Mouse (Mus musculus) liver, adult 2 months (tissue): Measurements from ENCODE around the gene Impg1. TPM values are rescaled to one million over a fixed set of nuclear protein-coding genes. Genes with fewer than 3 reads are reported as not detected.

Source experiments
- DNase-seq: peaks from one replicate; pipeline ENCODE4 v3.0.0-alpha.2; 2011; ENCODE audit warnings: low read depth, low spot score; ENCODE audit errors: extremely low read depth
- H3K27ac ChIP-seq: fragments of 200-500 bp; replicated peaks from 2 replicates; pipeline ENCODE4 v1.5.1; 2012; ENCODE audit warnings: low read depth, mild to moderate bottlenecking, control low read depth, inconsistent platforms, low read length; ENCODE audit not compliant: insufficient read depth
- H3K27me3 ChIP-seq: fragments of 200-500 bp; 2 replicates; pipeline ENCODE4 v1.6.1; 2012; ENCODE audit warnings: mild to moderate bottlenecking, moderate library complexity, low read length, inconsistent platforms; ENCODE audit not compliant: control insufficient read depth, insufficient read depth
- H3K36me3 ChIP-seq: fragments of 200-500 bp; 2 replicates; pipeline ENCODE4 v1.6.1; 2012; ENCODE audit warnings: low read length, inconsistent platforms; ENCODE audit not compliant: control insufficient read depth, insufficient read depth
- H3K4me1 ChIP-seq: fragments of 200-500 bp; 2 replicates; pipeline ENCODE4 v1.6.1; 2011; ENCODE audit warnings: low read length; ENCODE audit not compliant: control insufficient read depth, insufficient read depth
- H3K4me3 ChIP-seq: fragments of 200-500 bp; 2 replicates; pipeline ENCODE4 v1.5.1; 2011; ENCODE audit warnings: low read depth, mild to moderate bottlenecking, control low read depth, low read length, moderate library complexity; ENCODE audit not compliant: insufficient read depth
- H3K79me2 ChIP-seq: fragments of 200-500 bp; 2 replicates; pipeline ENCODE4 v1.6.1; 2012; ENCODE audit warnings: inconsistent platforms, mild to moderate bottlenecking, low read length, moderate library complexity; ENCODE audit not compliant: control insufficient read depth, insufficient read depth
- H3K9ac ChIP-seq: fragments of 200-500 bp; 2 replicates; pipeline ENCODE4 v1.6.1; 2012; ENCODE audit warnings: low read depth, mild to moderate bottlenecking, control low read depth, inconsistent platforms, low read length
- CTCF ChIP-seq: fragments of 200-500 bp; IDR thresholded peaks from 2 replicates; pipeline ENCODE4 v1.5.1; 2011; ENCODE audit warnings: low read depth, low read length, control low read depth
- POLR2A ChIP-seq: fragments of 200-500 bp; IDR thresholded peaks from 2 replicates; pipeline ENCODE4 v1.6.1; 2011; ENCODE audit warnings: low read length, control low read depth; ENCODE audit not compliant: insufficient read depth; ENCODE audit errors: extremely low read depth
- WGBS: fragments of 180-500 bp; shearing (Covaris S2); methylation state at CpG from one replicate; pipeline ENCODE4 v1.1.7; 2018; 5-methylcytosine and 5-hydroxymethylcytosine counted together
- polyA plus RNA-seq: library from polyadenylated mRNA; depleted of rRNA; stranded (reverse); fragments of >200 nt; gene quantifications from 2 replicates; pipeline ENCODE4 v1.2.3, GENCODE M21; 2012
- total RNA-seq: library from RNA; depleted of rRNA; stranded (reverse); fragments of >200 nt; gene quantifications from 2 replicates; pipeline ENCODE4 v1.2.3, GENCODE M21; 2014

Gene Impg1
- total and polyA plus RNA-seq, 2 experiments = not detected

DNA sequence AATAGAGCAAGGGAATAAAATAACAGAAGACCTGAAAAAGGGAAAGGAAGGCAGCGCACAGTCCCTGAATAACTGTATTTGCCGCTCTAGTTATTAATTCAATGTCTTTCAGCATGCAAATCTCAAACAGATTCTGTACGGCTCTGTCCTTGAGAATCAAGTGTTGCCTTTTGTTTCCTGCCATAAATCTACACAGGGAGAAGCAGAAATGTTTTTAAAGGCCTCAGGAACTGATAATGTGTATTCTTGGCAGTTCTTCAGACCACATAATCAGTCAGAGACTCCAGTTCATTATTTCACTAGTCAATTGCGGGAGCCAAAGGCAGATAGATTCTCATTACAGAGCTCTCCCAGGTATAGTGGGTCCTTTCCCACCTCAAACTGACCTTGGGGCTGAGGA lies 82.6 kb downstream of the Impg1 start:
- no peak for TF ChIP-seq CTCF
- no peak for TF ChIP-seq POLR2A

DNA sequence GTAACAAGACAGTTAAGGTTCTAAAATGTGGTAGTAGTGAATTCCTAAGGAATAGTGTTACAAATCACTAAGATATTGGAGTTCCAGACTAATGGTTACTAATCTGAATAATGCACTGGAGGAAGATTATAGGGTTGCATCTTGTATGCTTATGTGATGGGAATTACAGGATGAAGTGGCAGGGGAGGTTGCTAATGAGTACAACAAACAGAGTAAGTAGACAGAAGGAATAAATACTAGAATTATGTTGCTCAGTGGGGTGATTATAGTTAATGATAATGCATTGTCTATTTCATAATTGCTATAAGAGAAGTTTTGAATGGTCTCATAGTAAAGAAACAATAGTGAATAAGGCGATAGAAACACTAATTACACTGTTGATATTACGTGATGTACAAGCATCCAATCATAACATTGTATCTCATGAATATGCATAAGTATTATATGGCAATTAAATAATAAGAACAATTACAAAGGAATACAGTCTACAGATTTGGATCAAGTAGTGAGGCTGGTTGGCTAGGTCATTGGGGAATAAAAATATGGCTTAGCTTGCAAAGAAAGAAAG lies 85.1 kb downstream of the Impg1 start:
- H3K27me3 ChIP-seq = no peaks in the 10 kb centered on the region
- no peak overlapping the region for H3K4me3 ChIP-seq
- DNase-seq = no peak
- H3K9ac ChIP-seq = no peak overlapping the region
- WGBS = 94% methylated on average over 2 of the region's 2 CpGs
- H3K4me1 ChIP-seq = no peaks in the 10 kb centered on the region; the same call in 1 of the 2 replicates
- H3K27ac ChIP-seq = no peak overlapping the region
- no peaks in the 10 kb centered on the region for H3K79me2 ChIP-seq
- TF ChIP-seq POLR2A (no peak), CTCF (no peak)
- no peaks in the 10 kb centered on the region for H3K36me3 ChIP-seq

More for the DNA sequence above, 82.6 kb downstream of the Impg1 start:
- Histone ChIP-seq H3K27ac (no peak overlapping the region), H3K36me3 (no peaks in the 10 kb centered on the region), H3K9ac (no peak overlapping the region), H3K4me3 (no peak overlapping the region), H3K79me2 (no peaks in the 10 kb centered on the region), H3K4me1 (no peaks in the 10 kb centered on the region; the same call in 1 of the 2 replicates), H3K27me3 (no peaks in the 10 kb centered on the region)
- no peak for DNase-seq
- 86% methylated on average over 4 of the region's 4 CpGs for WGBS

DNA sequence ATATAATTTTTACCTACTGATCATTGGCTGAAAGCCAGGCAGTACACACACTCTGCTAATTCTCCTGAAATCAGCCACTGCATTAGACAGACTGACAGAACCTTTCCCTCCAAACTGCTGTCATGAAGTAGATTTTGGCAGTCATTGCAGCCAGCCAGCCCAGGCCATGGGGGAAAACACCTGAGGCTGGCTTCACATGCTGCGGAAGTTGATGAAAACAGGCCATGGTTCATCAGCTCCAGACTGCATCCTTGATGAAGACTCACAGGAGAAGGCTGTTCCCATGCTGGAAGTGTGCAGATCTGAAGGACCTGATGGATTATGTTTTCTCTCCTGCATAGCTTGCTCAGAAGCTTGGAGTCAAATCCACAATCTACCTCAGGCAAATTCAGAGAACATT lies 91.2 kb downstream of the Impg1 start:
- TF ChIP-seq POLR2A (no peak), CTCF (no peak)
- Histone ChIP-seq H3K27me3 (no peaks in the 10 kb centered on the region), H3K36me3 (no peaks in the 10 kb centered on the region), H3K79me2 (no peaks in the 10 kb centered on the region), H3K27ac (no peak overlapping the region), H3K9ac (no peak overlapping the region), H3K4me1 (no peaks in the 10 kb centered on the region; the same call in 1 of the 2 replicates), H3K4me3 (no peak overlapping the region)
- no peak for DNase-seq
- 93% methylated on average over 1 of the region's 1 CpGs for WGBS

DNA sequence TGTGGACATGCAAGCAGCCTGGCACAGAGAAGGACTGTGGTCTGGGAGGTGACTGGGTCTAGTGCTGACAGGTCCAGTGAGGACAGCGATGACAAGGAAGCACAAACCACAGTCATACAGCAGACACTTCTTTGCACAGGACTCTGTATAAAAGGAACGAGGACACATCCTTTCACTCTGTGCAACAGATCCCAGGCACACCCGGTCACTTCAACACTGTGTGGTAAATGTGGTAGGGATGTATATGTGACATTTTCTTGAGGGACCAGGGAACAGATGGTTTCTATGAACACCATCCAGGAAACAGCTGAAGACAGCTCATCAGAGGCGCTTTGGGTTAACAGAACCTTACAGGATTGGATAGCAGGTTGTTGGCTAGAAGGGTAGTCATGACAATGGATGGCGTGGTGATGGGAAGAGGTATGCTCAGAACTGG lies 92.0 kb downstream of the Impg1 start:
- no peaks in the 10 kb centered on the region for H3K79me2 ChIP-seq
- H3K4me3 ChIP-seq = no peak overlapping the region
- H3K36me3 ChIP-seq = no peaks in the 10 kb centered on the region
- H3K9ac ChIP-seq = no peak overlapping the region
- TF ChIP-seq CTCF (no peak), POLR2A (no peak)
- 83% methylated on average over 5 of the region's 5 CpGs for WGBS
- no peak for DNase-seq
- H3K4me1 ChIP-seq = no peaks in the 10 kb centered on the region; the same call in 1 of the 2 replicates
- no peak overlapping the region for H3K27ac ChIP-seq
- no peaks in the 10 kb centered on the region for H3K27me3 ChIP-seq

DNA sequence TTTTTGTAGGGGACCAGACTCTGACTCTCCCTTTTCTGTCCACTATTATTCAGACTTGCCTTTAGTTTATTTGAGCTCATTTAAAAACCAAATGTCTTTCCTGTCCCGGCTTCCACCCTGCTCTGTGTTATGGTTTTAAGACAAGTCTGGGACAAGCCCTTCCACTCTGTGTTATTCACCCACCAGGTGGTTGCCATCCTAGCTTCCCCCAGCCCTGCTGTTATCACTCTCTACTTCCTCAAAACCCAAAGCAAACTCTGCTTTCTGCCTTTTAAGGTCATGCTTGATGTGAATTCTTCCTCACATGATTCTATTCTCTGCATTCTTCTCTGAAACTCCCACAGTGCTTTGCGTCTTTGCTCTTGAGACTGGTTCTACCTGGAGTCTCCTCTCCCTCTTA lies 96.6 kb downstream of the Impg1 start:
- Histone ChIP-seq H3K27ac (no peak overlapping the region), H3K79me2 (no peaks in the 10 kb centered on the region), H3K36me3 (no peaks in the 10 kb centered on the region), H3K4me1 (no peaks in the 10 kb centered on the region), H3K27me3 (no peaks in the 10 kb centered on the region), H3K4me3 (no peak overlapping the region), H3K9ac (no peak overlapping the region)
- no peak for DNase-seq
- TF ChIP-seq POLR2A (no peak), CTCF (no peak)
- WGBS = 80% methylated on average over 2 of the region's 2 CpGs

DNA sequence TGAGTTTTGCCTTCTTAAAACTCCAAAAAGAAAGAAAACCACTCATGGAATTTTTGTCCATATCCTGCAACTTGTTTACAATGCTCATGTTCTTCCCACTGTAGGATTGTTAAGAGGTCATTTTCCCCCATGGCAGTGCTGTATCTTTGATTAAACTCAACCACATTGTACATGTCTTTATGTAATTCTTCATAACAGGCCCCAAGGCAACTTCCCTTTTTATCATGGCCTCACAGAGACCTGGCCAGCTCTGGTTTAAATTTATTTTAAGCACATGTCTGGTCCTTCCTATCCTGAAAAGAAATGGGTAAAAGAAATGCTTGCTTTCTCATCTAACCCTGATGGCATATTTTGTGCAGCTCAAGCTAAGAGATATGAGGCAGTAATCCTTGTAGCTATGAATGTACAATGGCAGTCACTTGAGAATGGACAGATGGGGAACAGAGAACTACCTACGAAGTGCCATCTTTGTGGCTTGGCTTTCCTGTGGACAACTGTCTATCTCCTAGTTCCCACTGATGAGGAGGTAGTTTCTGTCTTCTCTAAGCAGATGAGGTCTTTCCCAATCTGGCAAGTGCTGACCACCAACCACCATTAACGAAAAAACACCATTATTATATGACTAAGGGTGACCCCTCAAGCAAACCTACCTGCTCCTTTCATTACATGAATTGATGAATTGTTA lies 97.6 kb downstream of the Impg1 start:
- DNase-seq = no peak
- Histone ChIP-seq H3K4me3 (no peak overlapping the region), H3K27ac (no peak overlapping the region), H3K79me2 (no peaks in the 10 kb centered on the region), H3K9ac (no peak overlapping the region), H3K27me3 (no peaks in the 10 kb centered on the region), H3K4me1 (no peaks in the 10 kb centered on the region), H3K36me3 (no peaks in the 10 kb centered on the region)
- 82% methylated on average over 2 of the region's 2 CpGs for WGBS
- TF ChIP-seq CTCF = no peak
- no peak for TF ChIP-seq POLR2A
